Mouse (Mus musculus) adrenal gland, adult 2 months (tissue): Measurements from ENCODE around the gene 1700066M21Rik. TPM values are rescaled to one million over a fixed set of nuclear protein-coding genes. Genes with fewer than 3 reads are reported as not detected.
A peak's percentile ranks its signal among the peaks of the same experiment; 100 is the strongest.

Experiments
- DNase-seq: peaks from one replicate; pipeline ENCODE4 v3.0.0; 2021
- polyA plus RNA-seq: library from polyadenylated mRNA; depleted of rRNA; stranded (reverse); fragments of >200 nt; gene quantifications from 2 replicates; pipeline ENCODE4 v1.2.3, GENCODE M21; 2012; rRNA removed
- total RNA-seq, 2 experiments: library from RNA; stranded (reverse); gene quantifications; 2 replicates each; pipeline ENCODE4 v1.2.3; 2021

1700066M21Rik gene
- total and polyA plus RNA-seq, 3 experiments: 6.6 to 50.1 (median 8.7) TPM

- no peak for DNase-seq
These were observed 15.0 kb downstream of the 1700066M21Rik start for GRCm38 (mm10) chr1:57392417-57392816.

GRCm38 (mm10) chr1:57394051-57394450, 16.6 kb downstream of the 1700066M21Rik start:
- peak; percentile 28 for DNase-seq

DNA sequence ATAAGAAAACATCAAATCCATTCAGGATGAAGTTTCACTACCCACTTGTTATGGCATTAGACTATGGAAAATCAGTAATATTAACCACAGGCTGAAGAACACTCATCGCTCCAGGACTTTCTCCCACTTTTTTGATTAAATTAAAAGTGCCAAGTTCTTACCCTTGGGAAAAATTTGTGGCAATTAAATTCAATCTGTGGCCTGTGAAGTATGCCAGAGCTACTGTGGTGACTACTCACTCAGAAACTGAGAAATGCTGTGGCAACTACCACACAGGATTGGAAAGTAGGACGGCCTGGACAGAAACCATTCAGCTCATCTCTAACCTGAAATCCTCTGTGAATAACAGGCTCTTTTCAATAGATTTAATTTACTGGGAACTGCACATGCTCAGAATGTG, 22.9 kb downstream of the 1700066M21Rik start:
- DNase-seq: no peak

- DNase-seq: no peak
These were observed 23.5 kb downstream of the 1700066M21Rik start for GRCm38 (mm10) chr1:57400877-57401276.

- no peak for DNase-seq
These were observed 24.7 kb downstream of the 1700066M21Rik start for GRCm38 (mm10) chr1:57402116-57402515.

GRCm38 (mm10) chr1:57406187-57407151, 29.0 kb downstream of the 1700066M21Rik start, which contains the start of the genes Maip1 and Tyw5:
TSS of gene Maip1 (plus strand) at chr1:57406328.
TSS of gene Tyw5 (minus strand) at chr1:57407101.
- peak; percentile 89 for DNase-seq

DNA sequence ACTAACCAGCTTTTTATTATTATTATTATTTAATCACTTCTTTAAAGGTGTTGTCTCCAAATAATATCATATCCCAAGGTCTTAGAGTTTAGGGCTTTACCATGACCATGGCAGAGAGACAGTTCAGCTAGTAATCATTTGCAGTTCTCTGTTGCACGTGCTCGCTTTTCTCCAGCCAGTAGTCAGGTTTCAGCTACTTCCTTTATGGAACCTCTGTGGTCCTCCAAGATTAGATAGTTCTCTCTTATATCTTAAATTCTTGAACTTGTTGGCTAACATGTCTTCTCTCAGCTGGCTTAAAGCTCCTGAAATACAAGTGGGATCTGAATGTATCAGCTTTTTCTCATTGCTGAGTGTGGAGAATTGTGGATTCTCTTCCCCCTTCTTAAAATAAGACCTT, 31.6 kb downstream of the 1700066M21Rik start:
- DNase-seq: no peak

DNA sequence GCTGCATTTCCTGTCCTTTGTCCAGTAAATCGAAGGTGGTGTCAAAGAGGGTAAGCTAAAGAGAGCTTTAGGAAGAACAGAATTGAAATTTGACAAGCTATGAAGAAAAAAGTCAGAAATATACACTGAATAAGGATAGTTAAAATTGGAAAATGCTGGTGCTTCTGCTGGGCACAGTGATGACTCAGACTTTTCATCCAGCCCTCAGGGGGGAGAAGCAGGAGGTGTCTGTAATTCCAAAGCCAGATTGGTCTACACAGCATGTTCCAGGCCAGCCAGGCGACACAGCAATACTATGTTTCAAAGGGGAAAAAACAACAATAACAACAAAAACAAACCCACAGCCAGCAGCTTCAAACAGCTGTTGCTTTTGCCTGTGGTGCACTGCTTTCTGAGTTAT, 36.0 kb downstream of the 1700066M21Rik start:
- DNase-seq: no peak

DNA sequence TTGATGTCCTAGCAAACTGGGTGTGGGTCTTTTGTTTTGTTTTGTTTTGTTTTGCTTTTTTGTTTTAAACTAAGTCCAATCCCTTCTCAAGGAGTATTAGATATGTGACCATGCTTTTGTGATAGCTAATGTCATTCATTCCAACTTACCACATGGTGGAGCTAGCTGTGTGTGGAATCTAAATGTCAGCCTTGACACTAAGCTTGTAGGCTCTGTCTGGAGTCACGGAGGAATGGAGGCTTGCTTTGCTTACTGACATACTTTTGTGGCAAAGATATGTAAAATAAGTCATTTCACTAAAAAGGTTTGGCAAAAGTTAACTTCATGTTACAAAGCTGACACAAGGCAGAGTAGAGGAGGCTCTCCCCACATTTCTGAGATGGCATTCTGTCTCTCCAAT, 46.3 kb downstream of the 1700066M21Rik start:
- no peak for DNase-seq

DNA sequence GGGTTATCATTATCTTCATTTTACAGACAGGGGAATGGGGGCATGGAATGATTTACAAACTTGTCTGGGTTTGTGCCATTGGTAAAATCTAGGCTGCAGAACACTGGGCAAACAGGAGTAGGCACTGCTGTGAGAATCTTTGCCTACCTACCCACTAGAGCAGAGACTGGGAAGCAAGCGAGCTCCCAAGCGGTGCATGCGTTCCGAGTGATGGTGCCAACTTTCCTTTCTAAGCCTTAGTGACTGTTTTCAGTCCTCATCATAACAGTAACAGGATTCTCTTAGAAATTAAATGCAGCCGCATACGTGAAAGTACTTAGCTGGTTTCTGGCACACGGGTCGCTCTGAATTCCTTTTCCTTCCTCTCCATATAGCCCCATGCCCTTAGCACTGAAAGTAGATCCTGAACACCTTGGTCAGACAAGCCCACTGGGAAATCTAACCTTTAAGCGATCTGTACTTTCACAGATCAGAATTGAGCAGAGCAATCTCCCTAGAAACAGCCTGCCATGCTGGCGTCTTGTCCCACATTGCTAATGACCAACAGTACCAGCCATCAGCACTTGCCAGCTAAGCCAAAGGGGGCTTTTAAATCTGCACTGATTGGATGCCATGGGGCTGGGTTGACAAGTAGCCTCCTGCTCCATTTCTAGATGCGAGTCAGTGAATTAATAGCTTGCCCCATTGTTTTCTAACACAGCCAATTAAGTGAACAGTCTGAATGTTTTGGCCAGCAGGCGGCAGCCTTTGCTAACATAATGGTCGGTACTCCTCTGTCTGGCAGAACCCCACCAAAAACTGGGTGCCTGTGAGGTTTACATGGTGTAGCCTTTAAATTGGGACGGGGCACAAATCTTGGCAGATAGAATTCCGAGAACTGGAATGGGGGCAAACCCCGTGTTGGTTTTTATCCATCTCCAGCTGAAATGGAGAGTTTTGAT, 51.2 kb downstream of the 1700066M21Rik start:
- DNase-seq: peak; percentile 82

DNA sequence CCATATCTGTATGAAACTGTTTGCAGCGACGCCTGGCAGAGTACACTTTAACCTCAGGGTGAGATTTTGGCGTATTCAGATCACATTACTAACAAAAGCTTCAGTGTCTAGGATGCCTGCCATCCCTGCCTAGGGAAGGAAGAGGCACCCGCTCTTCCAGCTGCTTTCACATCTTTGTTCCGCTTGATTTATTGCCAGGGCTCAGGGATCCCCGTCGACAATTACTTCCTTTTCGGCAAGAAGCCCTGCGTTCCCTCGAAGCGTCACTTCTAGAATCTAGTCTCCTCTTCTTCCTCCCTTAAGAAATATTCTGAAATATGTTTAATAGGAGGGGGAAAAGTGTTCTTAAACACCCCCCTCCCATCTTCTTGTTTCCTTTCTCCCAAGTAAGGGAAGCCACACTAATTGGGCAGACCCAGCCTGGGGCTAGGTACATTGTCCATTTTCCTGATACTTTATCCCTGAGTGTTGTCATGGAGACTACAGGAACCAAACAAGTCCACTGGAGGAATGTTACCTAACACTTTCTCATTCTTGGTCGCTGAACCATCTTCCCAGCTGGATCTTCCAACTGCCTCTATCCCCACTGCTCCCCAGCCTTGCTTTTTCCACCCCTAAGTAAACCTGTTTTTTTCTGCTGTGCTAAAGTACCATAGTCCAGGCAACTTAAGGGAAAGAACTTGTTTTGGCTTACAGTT, 52.5 kb downstream of the 1700066M21Rik start:
- peak; percentile 8 for DNase-seq

DNA sequence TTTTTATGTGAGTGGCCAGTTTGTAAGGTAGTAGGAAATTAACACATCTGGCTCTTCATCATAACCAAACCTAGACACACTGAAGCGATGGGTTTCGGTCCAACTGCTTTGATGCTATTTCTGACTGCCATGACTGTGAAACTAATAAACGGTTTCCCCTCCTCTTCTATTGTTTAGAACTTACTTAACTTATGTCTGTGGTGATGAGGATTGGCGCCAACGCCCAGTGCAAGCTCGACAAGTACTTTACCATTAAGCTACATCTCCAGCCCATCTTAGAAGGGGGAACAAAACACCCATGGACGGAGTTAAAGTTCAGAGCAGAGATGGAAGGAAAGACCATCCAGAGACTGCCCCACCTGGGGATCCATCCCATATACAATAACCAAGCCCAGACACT, 55.7 kb downstream of the 1700066M21Rik start:
- no peak for DNase-seq

Other genes starting within 250 kb of the 1700066M21Rik start
- 10 to 100 TPM; 10.3 to 11.6 TPM for gene Maip1, start 28.7 kb downstream of the 1700066M21Rik start, total RNA-seq
- 7.5 and 8.8 TPM in 2 replicates for gene Maip1, start 28.7 kb downstream of the 1700066M21Rik start, polyA plus RNA-seq
- gene Tyw5, start 29.5 kb downstream of the 1700066M21Rik start, total RNA-seq: 10 to 100 TPM; 14.4 to 15.7 TPM
- 0.68 and 0.89 TPM in 2 replicates for gene Tyw5, start 29.5 kb downstream of the 1700066M21Rik start, polyA plus RNA-seq